Mouse (Mus musculus): Measurements from ENCODE around the gene Sipa1l2.

- TF ChIP-seq POLR2A (IDR thresholded peaks at IDR 0.05; ENCODE audit: low read depth, low read length) (no peak), CTCF (conservative IDR thresholded peaks at IDR 0.05; ENCODE audit: insufficient read depth, insufficient read length, low read depth, low read length) (0 out of 2 replicates have a peak, but pooled peaks have one; percentile 9)
Observed at GRCm38 (mm10) chr8:125379939-125380338, 189.7 kb downstream of the Sipa1l2 start.
